Mouse (Mus musculus) ES-Bruce4 (cell line): ENCODE measurements around the gene Dhx58.

ENCODE experiments used
- CTCF ChIP-seq: IDR thresholded peaks from one replicate; pipeline ENCODE4 v1.8.1; 2011; ENCODE audit warnings: low read depth, low read length
- EP300 ChIP-seq: IDR thresholded peaks from 2 replicates; pipeline ENCODE4 v1.6.1; 2011; ENCODE audit warnings: low read depth, low read length; ENCODE audit not compliant: insufficient read depth

- TF ChIP-seq CTCF (no peak), EP300 (no peak)
These were observed 26.6 kb upstream of the Dhx58 start for GRCm38 (mm10) chr11:100730477-100731205.
